Mouse (Mus musculus): ENCODE measurements around the gene Pdgfc.
"Not testable (repeated sequence)": the region's sequence is repeated elsewhere in the genome, so short reads cannot be mapped to it uniquely, and the experiment has no call there.

The Pdgfc gene

DNA sequence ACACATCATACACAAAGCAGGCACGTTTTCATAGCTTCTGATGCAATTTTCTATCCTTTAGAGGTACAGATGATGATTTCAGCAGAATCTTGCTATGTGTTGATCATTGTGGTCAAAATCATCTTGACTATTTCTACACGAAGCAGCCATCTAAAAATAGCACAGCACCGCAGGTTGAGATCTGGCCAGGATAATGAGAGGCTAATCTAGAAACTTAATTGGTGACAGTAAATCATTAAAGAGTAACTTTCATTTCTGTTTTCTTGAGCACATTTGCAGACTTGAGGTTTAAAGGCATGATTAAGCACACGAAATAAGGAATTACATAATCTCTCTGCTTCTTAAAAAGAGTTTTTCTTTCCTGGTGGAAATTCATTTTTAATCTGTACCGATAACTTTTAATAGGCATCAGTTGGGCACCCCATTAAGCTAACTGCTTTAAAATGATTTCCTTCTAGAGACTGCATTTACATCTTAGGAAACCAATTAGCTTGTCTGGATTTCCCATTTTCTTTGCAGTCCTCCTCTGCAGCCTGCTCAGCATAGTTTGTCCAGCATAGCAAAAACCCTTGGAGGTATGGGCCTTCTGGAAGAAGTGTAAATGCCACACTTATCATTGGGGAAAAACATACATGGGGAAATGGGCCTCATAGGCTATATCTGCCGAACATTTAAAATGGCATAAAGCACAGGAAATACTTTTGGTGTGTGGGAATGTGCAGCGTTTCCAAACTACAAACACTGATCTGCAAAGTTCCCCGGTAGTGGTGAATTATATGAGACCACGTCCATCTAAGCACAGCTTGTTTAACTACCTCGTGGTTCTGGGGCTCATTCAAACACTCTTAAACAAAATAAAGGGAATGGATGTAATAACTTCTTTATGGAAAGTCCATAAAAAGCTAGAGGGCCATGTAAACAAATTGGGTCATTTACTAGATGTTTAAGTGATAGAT is 10.7 kb downstream of the Pdgfc start:
- no peak for DNase-seq

GRCm38 (mm10) chr3:81051522-81051921 is 15.3 kb downstream of the Pdgfc start:
- no peak for DNase-seq

GRCm38 (mm10) chr3:81052422-81052821 is 16.2 kb downstream of the Pdgfc start:
- peak in 1 of 2 experiments; percentile 46 for DNase-seq

- no peak for DNase-seq
Measured at GRCm38 (mm10) chr3:81054074-81054473, 17.9 kb downstream of the Pdgfc start.

GRCm38 (mm10) chr3:81057719-81058118 is 21.5 kb downstream of the Pdgfc start:
- no peak for DNase-seq

DNA sequence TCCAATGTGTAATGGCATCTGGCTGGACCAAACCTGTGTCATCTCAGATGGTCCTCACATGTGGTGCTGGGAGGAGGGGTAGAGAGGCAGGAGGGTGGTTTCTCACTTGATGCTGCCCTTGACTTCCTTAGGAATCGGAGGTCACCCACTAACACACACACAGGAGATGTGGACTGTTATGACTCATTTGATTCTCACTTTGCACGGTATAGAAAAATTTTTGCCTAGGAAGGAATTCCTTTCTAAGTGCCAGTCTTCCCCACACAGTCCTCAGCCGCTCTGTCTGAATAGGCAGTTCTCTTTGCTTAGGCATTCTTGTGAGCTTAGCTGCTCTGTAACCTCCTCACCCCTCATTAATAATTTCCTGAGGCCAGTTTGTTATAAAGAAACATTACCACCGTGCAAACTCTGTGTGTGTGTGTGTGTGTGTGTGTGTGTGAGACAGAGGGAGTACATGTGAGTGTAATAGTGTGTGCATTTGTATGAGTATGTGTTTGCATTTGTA is 22.4 kb downstream of the Pdgfc start:
- DNase-seq = peak; percentile 47 to 63

GRCm38 (mm10) chr3:81068550-81068949 is 32.3 kb downstream of the Pdgfc start:
- DNase-seq = no peak

DNA sequence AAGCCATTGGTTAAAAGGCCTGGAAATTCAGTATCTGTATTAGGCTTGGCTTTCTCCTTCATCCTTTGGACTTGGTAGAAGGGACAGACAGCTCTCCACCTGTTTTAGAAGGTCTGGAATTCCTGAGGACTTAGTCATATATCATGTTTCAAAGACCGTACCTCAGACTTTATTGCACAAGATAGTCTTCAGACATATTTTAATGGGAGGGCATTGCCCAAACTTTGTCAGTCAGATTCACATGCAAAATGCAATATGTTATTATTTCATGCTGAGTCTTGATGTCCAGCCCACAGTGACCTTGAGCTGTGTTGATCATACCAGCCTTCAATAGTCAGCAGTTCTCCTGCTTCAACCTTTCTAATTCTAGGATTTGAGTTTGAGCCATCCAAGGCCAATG is 64.9 kb downstream of the Pdgfc start:
- DNase-seq = no peak

DNA sequence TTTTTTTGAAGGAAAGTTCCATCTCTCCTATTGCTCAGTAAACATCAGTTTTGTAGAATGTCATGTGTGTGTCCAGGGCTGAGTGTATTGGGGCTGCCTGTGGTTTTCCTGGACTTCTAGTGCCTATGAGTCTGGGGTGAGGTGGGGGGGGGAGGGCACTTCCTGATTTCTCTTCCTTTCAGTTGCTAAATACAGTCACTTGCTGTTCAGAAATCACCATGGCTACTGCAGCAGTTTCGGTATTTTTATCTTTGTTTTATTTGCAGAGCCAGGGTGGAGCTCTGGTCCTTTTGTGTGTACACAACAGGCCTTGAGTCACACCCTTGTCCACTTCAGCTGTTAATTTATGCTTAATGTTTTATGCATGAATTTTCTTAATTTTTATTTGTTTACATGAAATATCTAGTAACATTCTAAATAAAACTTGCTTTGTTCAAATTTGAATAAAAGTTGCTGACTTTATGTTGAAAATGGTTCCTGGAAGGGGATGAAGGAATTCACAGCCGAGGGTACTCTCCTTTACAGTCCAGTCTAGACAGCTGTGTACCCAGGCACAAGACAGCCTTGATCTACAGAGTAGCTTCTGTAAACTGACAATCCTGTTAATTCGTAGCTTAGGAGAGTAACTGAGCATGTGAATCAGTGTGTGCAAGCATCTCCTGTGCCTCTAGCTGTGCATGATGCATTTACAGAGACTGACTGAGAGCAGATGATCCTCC is 66.1 kb downstream of the Pdgfc start:
- no peak for DNase-seq

DNA sequence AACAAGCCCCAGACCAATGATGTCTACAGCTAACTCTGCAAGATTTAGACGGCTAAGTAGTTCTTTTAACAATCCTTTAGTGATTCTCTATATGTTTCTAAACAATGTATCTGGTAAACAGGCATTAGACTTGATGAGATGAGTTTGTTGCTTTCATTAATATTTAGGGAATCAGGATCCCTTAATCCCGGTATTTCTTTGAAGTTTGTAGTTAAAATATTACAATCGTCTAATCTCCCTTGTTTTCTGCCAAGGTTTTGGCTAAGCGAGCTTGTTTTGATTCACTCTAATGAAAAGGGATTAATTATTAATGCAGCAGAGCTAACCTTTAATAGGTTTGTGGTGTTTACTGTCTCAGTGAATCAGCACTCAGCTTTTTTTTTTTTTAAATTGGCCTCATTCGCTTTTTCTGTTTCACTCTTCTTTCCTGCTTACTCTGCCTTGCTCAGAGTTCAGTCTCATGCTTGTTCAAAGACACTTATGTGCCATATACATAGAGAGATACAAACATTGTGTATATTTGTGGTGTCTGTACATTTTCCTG is 66.7 kb downstream of the Pdgfc start:
- no peak for DNase-seq

DNA sequence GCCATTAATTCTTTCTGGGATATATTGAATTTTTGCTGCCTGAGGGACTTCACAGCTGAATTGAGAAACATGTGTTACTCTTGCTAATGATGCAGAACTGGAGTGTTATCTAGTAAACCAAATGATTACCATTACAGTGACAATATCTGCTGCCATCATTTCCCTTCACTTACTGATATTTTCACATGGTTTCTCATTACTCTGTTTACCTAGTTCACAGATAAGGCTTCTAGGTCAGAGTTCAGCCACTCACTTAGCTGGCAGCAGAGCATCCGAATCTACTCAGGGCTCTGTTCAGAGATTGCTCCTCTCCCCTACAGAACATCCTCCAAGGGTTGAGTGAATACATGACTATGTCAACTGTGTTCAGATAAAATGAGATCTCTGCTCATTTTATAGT is 71.3 kb downstream of the Pdgfc start:
- DNase-seq = no peak

- no peak for DNase-seq
Measured at GRCm38 (mm10) chr3:81110968-81111367, 74.8 kb downstream of the Pdgfc start.

DNA sequence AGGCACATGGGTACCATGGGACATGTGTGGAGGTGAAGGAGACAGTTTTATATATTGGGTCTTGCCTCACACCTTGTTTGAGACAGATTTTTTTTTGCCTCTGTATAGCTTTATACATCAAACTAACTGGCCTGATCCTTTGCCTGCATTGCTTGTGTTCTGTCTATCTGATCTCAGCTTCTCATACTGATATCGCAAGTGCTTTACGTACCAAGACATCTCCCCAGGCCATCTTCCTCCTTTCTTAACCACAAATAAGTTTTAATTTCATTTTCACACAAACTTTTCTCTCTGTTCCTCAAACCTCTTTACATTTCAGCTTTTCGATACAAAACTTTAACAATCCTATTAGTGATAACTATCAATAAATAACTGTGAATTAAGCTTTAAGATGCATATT is 76.7 kb downstream of the Pdgfc start:
- DNase-seq = no peak

DNA sequence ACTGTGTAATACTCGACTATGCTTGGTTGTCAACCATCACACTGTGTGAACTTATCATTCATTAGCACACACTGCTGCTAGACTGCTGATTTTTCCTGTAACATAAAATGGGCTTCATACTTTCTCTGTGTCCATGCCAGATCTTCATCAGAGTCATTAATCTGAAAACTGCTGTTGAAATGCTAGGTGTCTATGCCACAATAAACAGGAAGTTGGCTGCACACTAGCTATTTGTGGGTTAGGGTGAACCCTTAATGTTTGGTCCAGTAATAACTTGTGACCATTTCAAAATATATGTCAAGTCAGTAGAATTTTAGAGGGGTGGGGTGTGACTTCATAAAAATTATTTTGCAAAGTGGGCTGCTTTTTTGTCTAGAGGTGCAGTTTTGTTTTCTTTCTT is 84.4 kb downstream of the Pdgfc start:
- no peak for DNase-seq

DNA sequence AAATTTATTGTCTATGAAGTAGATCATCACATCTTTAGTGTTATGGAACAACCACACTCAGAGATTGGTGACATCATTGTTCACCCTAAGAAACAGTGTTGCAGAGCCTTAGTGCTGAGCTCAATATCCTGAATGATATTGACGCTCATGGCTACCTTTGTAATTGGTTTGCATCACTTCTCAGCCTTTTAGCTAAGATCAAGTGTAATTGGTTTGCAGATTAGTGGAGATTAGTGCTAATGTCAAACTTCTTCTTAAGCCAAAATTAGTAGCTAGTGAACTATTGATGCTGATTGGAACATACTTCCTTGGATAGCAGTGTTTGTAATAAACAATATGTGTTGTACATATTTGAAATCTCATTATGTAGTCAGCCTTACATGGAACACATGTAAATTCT is 85.5 kb downstream of the Pdgfc start:
- no peak for DNase-seq

GRCm38 (mm10) chr3:81123461-81123860 is 87.2 kb downstream of the Pdgfc start:
- no peak for DNase-seq

- no peak for DNase-seq
Measured at GRCm38 (mm10) chr3:81127013-81127412, 90.8 kb downstream of the Pdgfc start.

GRCm38 (mm10) chr3:81136985-81137384 is 100.8 kb downstream of the Pdgfc start:
- no peak for DNase-seq

- DNase-seq = not testable (repeated sequence)
Measured at GRCm38 (mm10) chr3:81138030-81138429, 101.8 kb downstream of the Pdgfc start.

DNA sequence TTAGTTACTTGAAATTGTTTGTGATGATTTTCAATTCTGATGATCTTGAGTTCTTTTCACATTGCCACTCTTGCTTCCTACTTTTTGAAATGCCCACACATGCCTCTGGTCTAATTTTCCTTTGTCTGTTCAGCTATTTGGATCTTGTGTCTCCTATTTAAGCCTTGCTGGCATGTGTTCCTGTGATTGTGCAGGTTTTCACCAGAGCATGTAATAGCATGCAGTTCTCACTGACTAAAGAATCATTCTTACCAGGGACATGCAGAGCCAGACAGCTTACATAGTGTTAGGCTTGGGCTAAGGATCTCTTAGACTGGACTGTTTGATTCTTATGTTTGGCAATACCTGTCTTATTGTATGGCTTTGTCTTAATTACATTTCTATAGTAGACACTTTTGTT is 107.5 kb downstream of the Pdgfc start:
- no peak for DNase-seq

- no peak for DNase-seq
Measured at GRCm38 (mm10) chr3:81149109-81149521, 112.9 kb downstream of the Pdgfc start.

DNA sequence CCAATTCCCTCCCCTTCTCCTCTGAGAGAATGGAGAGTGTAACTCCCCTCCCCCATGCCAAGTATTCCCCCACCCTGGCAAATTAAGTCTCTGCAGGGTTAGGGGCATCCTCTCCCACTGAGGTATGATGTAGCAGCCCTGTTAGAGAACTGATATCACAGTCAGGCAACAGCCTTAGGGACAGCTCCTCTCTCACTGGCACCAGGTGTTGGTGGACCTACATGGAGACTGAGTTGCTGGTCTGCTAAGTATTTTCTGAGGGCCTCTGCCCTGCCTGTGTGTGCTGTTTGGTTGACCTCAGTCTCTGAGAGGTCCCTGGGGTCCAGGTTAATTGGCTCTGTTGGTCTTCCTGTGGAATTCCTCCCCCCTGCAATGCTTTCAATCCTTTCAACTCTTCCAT is 114.0 kb downstream of the Pdgfc start:
- DNase-seq = no peak

GRCm38 (mm10) chr3:81154420-81154819 is 118.2 kb downstream of the Pdgfc start:
- no peak for DNase-seq
